Mouse (Mus musculus) intestine, embryonic 14.5 days (tissue): ENCODE data around the gene Lmtk3. TPM values are rescaled to one million over a fixed set of nuclear protein-coding genes. Genes with fewer than 3 reads are reported as not detected.

Experiments used
- ATAC-seq: fragments of 200-750 bp; cut with Nextera tagmentation; replicated peaks from 2 replicates; pipeline ENCODE4 v1.8.0; 2017; ENCODE audit warnings: low read depth, moderate number of reproducible peaks, moderate TSS enrichment, moderate library complexity; ENCODE audit not compliant: low FRiP score, low TSS enrichment
- DNase-seq: peaks from one replicate; pipeline ENCODE4 v3.0.0-alpha.2; 2018; ENCODE audit warnings: low spot score
- H3K27ac ChIP-seq: fragments of 300-500 bp; sonication (generic); 2 replicates; pipeline ENCODE4 v1.5.1; 2014; ENCODE audit warnings: low read depth, mild to moderate bottlenecking, control low read depth
- H3K27me3 ChIP-seq: fragments of 300-500 bp; sonication (generic); replicated peaks from 2 replicates; pipeline ENCODE4 v1.6.1; 2014; ENCODE audit warnings: low read length, control low read depth; ENCODE audit not compliant: control insufficient read depth, insufficient read depth
- H3K36me3 ChIP-seq: fragments of 300-500 bp; sonication (generic); 2 replicates; pipeline ENCODE4 v1.6.1; 2014; ENCODE audit warnings: low read length, control low read depth; ENCODE audit not compliant: control insufficient read depth, insufficient read depth
- H3K4me1 ChIP-seq: fragments of 300-500 bp; sonication (generic); replicated peaks from 2 replicates; pipeline ENCODE4 v1.6.1; 2014; ENCODE audit warnings: low read length, control low read depth, mixed read lengths; ENCODE audit not compliant: control insufficient read depth, insufficient read depth
- H3K4me2 ChIP-seq: fragments of 300-500 bp; sonication (generic); 2 replicates; pipeline ENCODE4 v1.6.1; 2014; ENCODE audit warnings: low read length
- H3K4me3 ChIP-seq: fragments of 300-500 bp; sonication (generic); 2 replicates; pipeline ENCODE4 v1.5.1; 2014; ENCODE audit warnings: low read depth, low read length, control low read depth, mixed read lengths
- H3K9ac ChIP-seq: fragments of 300-500 bp; sonication (generic); 2 replicates; pipeline ENCODE4 v1.6.1; 2014; ENCODE audit warnings: mild to moderate bottlenecking, low read length
- H3K9me3 ChIP-seq: fragments of 300-500 bp; sonication (generic); 2 replicates; pipeline ENCODE4 v1.6.1; 2016; ENCODE audit warnings: low read length, control low read depth; ENCODE audit not compliant: control insufficient read depth
- WGBS: fragments of 180-500 bp; shearing (Covaris S2); extraction: QIAGEN DNeasy Blood & Tissue Kit; methylation state at CpG from one replicate; pipeline ENCODE4 v1.1.7; 2014; 5-methylcytosine and 5-hydroxymethylcytosine counted together
- polyA plus RNA-seq: library from polyadenylated mRNA; unstranded; fragments of >200 nt; fragmentation: Nextera tagmentation; extraction: Ambion mirVana; gene quantifications from 2 replicates; pipeline ENCODE4 v1.2.1, GENCODE M21; 2014

Lmtk3 gene
- polyA plus RNA-seq, 1 experiment from 2014 or later: 1.9 TPM

GRCm38 (mm10) chr7:45747450-45747849 lies 36.1 kb upstream of the Lmtk3 start:
- Histone ChIP-seq H3K9me3 (no peaks in the 10 kb centered on the region), H3K4me1 (peaks cover 8% of the 10 kb centered on the region; the same call in 1 of the 2 replicates), H3K4me2 (no peak overlapping the region), H3K4me3 (no peak overlapping the region), H3K27me3 (no peaks in the 10 kb centered on the region), H3K27ac (no peak overlapping the region), H3K9ac (no peak overlapping the region), H3K36me3 (no peaks in the 10 kb centered on the region)
- no peak for DNase-seq
- ATAC-seq: no peak
- 91% methylated on average over 5 of the region's 5 CpGs for WGBS

- no peak overlapping the region for H3K4me2 ChIP-seq
- H3K9ac ChIP-seq: no peak overlapping the region
- WGBS: 76% methylated on average over 7 of the region's 7 CpGs
- H3K27me3 ChIP-seq: no peaks in the 10 kb centered on the region
- H3K4me1 ChIP-seq: peaks cover 8% of the 10 kb centered on the region; the same call in 1 of the 2 replicates
- no peaks in the 10 kb centered on the region for H3K9me3 ChIP-seq
- ATAC-seq (no peak), DNase-seq (no peak)
- no peak overlapping the region for H3K4me3 ChIP-seq
- H3K27ac ChIP-seq: no peak overlapping the region
- H3K36me3 ChIP-seq: no peaks in the 10 kb centered on the region
These were observed 35.4 kb upstream of the Lmtk3 start for GRCm38 (mm10) chr7:45748110-45748509.

GRCm38 (mm10) chr7:45749401-45749800 lies 34.1 kb upstream of the Lmtk3 start:
- Histone ChIP-seq H3K4me3 (no peak overlapping the region), H3K27me3 (no peaks in the 10 kb centered on the region), H3K4me2 (no peak overlapping the region), H3K4me1 (peaks cover 8% of the 10 kb centered on the region; the same call in 1 of the 2 replicates), H3K9ac (no peak overlapping the region; the same call in 1 of the 2 replicates), H3K36me3 (no peaks in the 10 kb centered on the region), H3K27ac (no peak overlapping the region), H3K9me3 (no peaks in the 10 kb centered on the region)
- ATAC-seq (no peak), DNase-seq (no peak)
- WGBS: 35% methylated on average over 10 of the region's 10 CpGs

GRCm38 (mm10) chr7:45750162-45750561 lies 33.4 kb upstream of the Lmtk3 start:
- Histone ChIP-seq H3K27ac (no peak overlapping the region), H3K27me3 (no peaks in the 10 kb centered on the region), H3K4me3 (no peak overlapping the region), H3K9ac (no peak overlapping the region), H3K36me3 (no peaks in the 10 kb centered on the region), H3K4me1 (peaks cover 8% of the 10 kb centered on the region; the same call in 1 of the 2 replicates), H3K4me2 (no peak overlapping the region), H3K9me3 (no peaks in the 10 kb centered on the region)
- ATAC-seq (no peak), DNase-seq (no peak)
- WGBS: 65% methylated on average over 9 of the region's 9 CpGs

DNA sequence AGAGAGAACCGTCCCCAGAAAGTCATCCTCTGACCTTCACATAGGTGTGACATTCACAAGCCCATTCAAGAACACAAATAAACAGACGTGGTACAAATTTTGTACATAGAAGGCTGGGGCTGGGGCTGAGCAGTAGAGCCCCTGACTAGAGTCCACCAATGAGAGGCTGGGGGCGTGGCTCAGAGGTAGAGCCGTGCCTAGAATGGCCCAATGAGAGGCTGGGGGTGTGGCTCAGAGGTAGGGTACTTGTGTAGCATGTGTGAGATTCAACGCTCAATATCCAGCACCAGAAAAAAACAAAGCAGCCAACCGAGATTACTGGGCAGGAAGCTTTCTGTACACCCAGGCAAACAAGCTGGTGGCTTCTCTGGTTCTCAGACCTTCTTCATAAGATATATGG lies 27.8 kb upstream of the Lmtk3 start:
- H3K27ac ChIP-seq: no peak overlapping the region
- WGBS: 52% methylated on average over 6 of the region's 6 CpGs
- H3K4me1 ChIP-seq: no peaks in the 10 kb centered on the region
- ATAC-seq (no peak), DNase-seq (no peak)
- no peak overlapping the region for H3K4me2 ChIP-seq
- no peaks in the 10 kb centered on the region for H3K36me3 ChIP-seq
- no peak overlapping the region for H3K9ac ChIP-seq
- peaks cover 25% of the 10 kb centered on the region for H3K27me3 ChIP-seq
- H3K4me3 ChIP-seq: no peak overlapping the region
- no peaks in the 10 kb centered on the region for H3K9me3 ChIP-seq

GRCm38 (mm10) chr7:45759400-45759799 lies 24.1 kb upstream of the Lmtk3 start:
- Histone ChIP-seq H3K4me2 (peak overlapping the region; percentile 25), H3K9me3 (no peaks in the 10 kb centered on the region), H3K4me3 (peak overlapping the region; percentile 17; the same call in 1 of the 2 replicates), H3K4me1 (no peaks in the 10 kb centered on the region), H3K9ac (no peak overlapping the region), H3K27ac (no peak overlapping the region), H3K36me3 (no peaks in the 10 kb centered on the region), H3K27me3 (peaks cover 25% of the 10 kb centered on the region)
- DNase-seq (no peak), ATAC-seq (peak; percentile 76)
- 6% methylated on average over 27 of the region's 27 CpGs for WGBS

DNA sequence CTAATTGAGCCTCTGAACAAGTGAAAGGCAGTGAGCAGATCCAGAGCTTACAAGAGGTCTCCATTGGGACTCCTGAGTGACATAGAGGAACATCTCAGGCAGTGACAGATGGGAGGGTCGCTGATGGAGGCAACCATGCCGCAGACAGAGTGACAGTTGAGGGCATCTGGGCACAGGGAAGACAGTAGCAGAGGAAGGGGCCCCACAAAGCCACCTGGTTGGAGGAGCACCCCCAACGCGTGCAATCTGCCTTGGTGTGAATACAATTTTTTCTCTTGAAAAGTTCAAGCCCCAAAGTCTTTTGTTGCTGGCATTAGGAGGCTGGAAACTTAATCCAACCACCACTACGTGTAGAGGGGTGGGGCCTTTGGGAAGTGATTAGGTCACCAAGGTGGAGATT lies 23.4 kb upstream of the Lmtk3 start:
- WGBS: 66% methylated on average over 5 of the region's 5 CpGs
- Histone ChIP-seq H3K4me3 (no peak overlapping the region), H3K9ac (no peak overlapping the region), H3K27me3 (peaks cover 25% of the 10 kb centered on the region), H3K4me2 (no peak overlapping the region), H3K9me3 (no peaks in the 10 kb centered on the region), H3K36me3 (no peaks in the 10 kb centered on the region), H3K4me1 (no peaks in the 10 kb centered on the region), H3K27ac (no peak overlapping the region)
- ATAC-seq (no peak), DNase-seq (no peak)

- DNase-seq (no peak), ATAC-seq (no peak)
- Histone ChIP-seq H3K27ac (no peak overlapping the region), H3K9ac (no peak overlapping the region), H3K9me3 (0 out of 2 replicates have a peak, but pooled peaks cover 2% of the 10 kb centered on the region), H3K4me1 (no peaks in the 10 kb centered on the region), H3K36me3 (no peaks in the 10 kb centered on the region), H3K4me2 (no peak overlapping the region), H3K27me3 (no peaks in the 10 kb centered on the region), H3K4me3 (no peak overlapping the region)
- WGBS: 53% methylated on average over 8 of the region's 8 CpGs
These were observed 17.5 kb upstream of the Lmtk3 start for GRCm38 (mm10) chr7:45765995-45766394.

GRCm38 (mm10) chr7:45766764-45767163 lies 16.8 kb upstream of the Lmtk3 start:
- Histone ChIP-seq H3K4me2 (no peak overlapping the region), H3K27ac (no peak overlapping the region), H3K9ac (no peak overlapping the region), H3K27me3 (no peaks in the 10 kb centered on the region), H3K9me3 (0 out of 2 replicates have a peak, but pooled peaks cover 2% of the 10 kb centered on the region), H3K36me3 (no peaks in the 10 kb centered on the region), H3K4me3 (no peak overlapping the region), H3K4me1 (no peaks in the 10 kb centered on the region)
- WGBS: 44% methylated on average over 8 of the region's 8 CpGs
- ATAC-seq (no peak), DNase-seq (no peak)
